Mouse (Mus musculus): ENCODE results near the gene Rps6kb2. TPM values are rescaled to one million over a fixed set of nuclear protein-coding genes. Genes with fewer than 3 reads are reported as not detected.

Rps6kb2 gene
- polyA plus RNA-seq, 1 experiment from 2014 or later, result 35.1 TPM

- TF ChIP-seq CTCF (IDR thresholded peaks at IDR 0.05; ENCODE audit: low read depth), result no peak
- no peaks in the 10 kb centered on the region for H3K9me3 ChIP-seq (ENCODE audit: control insufficient read depth)
- peaks cover 46% of the 10 kb centered on the region for H3K36me3 ChIP-seq (ENCODE audit: control insufficient read depth, insufficient read depth)
- no peak for ATAC-seq
- 42% methylated on average over 2 of the region's 2 CpGs for WGBS
- no peak overlapping the region for H3K4me2 ChIP-seq (replicated peaks; ENCODE audit: low read depth)
- peaks cover 14% of the 10 kb centered on the region for H3K4me1 ChIP-seq (replicated peaks; ENCODE audit: control insufficient read depth, insufficient read depth, low read length)
- no peaks in the 10 kb centered on the region for H3K27me3 ChIP-seq (replicated peaks; ENCODE audit: control insufficient read depth, insufficient read depth, low read length)
- H3K9ac ChIP-seq (ENCODE audit: low read depth, low read length), result no peak overlapping the region
- H3K27ac ChIP-seq (ENCODE audit: low read depth, low read length), result no peak overlapping the region
- H3K4me3 ChIP-seq (ENCODE audit: low read depth, low read length), result no peak overlapping the region
These were observed 32.9 kb upstream of the Rps6kb2 start for GRCm38 (mm10) chr19:4196048-4196447.

GRCm38 (mm10) chr19:4194776-4195650 is 31.9 kb upstream of the Rps6kb2 start:
- Histone ChIP-seq H3K27me3 (replicated peaks; ENCODE audit: control insufficient read depth, insufficient read depth, low read length) (no peaks in the 10 kb centered on the region), H3K9ac (ENCODE audit: low read depth, low read length) (no peak overlapping the region), H3K27ac (ENCODE audit: low read depth, low read length) (no peak overlapping the region), H3K9me3 (ENCODE audit: control insufficient read depth) (no peaks in the 10 kb centered on the region), H3K36me3 (ENCODE audit: control insufficient read depth, insufficient read depth) (peaks cover 46% of the 10 kb centered on the region), H3K4me1 (replicated peaks; ENCODE audit: control insufficient read depth, insufficient read depth, low read length) (peaks cover 9% of the 10 kb centered on the region), H3K4me3 (ENCODE audit: low read depth, low read length) (no peak overlapping the region), H3K4me2 (replicated peaks; ENCODE audit: low read depth) (no peak overlapping the region)
- WGBS, result 76% methylated on average over 12 of the region's 12 CpGs
- no peak for TF ChIP-seq CTCF (IDR thresholded peaks at IDR 0.05; ENCODE audit: low read depth)
- no peak for ATAC-seq

- peaks cover 9% of the 10 kb centered on the region for H3K4me1 ChIP-seq (replicated peaks; ENCODE audit: control insufficient read depth, insufficient read depth, low read length)
- no peak overlapping the region for H3K4me3 ChIP-seq (ENCODE audit: low read depth, low read length)
- H3K36me3 ChIP-seq (ENCODE audit: control insufficient read depth, insufficient read depth), result peaks cover 39% of the 10 kb centered on the region
- ATAC-seq, result no peak
- no peak overlapping the region for H3K4me2 ChIP-seq (replicated peaks; ENCODE audit: low read depth)
- TF ChIP-seq CTCF (IDR thresholded peaks at IDR 0.05; ENCODE audit: low read depth), result no peak
- H3K27me3 ChIP-seq (replicated peaks; ENCODE audit: control insufficient read depth, insufficient read depth, low read length), result no peaks in the 10 kb centered on the region
- WGBS, result 73% methylated on average over 8 of the region's 8 CpGs
- H3K9me3 ChIP-seq (ENCODE audit: control insufficient read depth), result no peaks in the 10 kb centered on the region
- no peak overlapping the region for H3K9ac ChIP-seq (ENCODE audit: low read depth, low read length)
- no peak overlapping the region for H3K27ac ChIP-seq (ENCODE audit: low read depth, low read length)
These were observed 31.0 kb upstream of the Rps6kb2 start for GRCm38 (mm10) chr19:4194021-4194724.

- Histone ChIP-seq H3K9ac (ENCODE audit: low read depth, low read length) (peak overlapping the region; percentile 92), H3K4me2 (replicated peaks; ENCODE audit: low read depth) (peak overlapping the region; percentile 75), H3K27ac (ENCODE audit: low read depth, low read length) (peak overlapping the region; percentile 94; the same call in 1 of the 2 replicates), H3K4me3 (ENCODE audit: low read depth, low read length) (peak overlapping the region; percentile 93), H3K9me3 (ENCODE audit: control insufficient read depth) (no peaks in the 10 kb centered on the region), H3K27me3 (replicated peaks; ENCODE audit: control insufficient read depth, insufficient read depth, low read length) (no peaks in the 10 kb centered on the region), H3K36me3 (ENCODE audit: control insufficient read depth, insufficient read depth) (peaks cover 38% of the 10 kb centered on the region), H3K4me1 (replicated peaks; ENCODE audit: control insufficient read depth, insufficient read depth, low read length) (peaks cover 9% of the 10 kb centered on the region)
- TF ChIP-seq CTCF (IDR thresholded peaks at IDR 0.05; ENCODE audit: low read depth), result no peak
- 37% methylated on average over 6 of the region's 6 CpGs for WGBS
- ATAC-seq, result no peak
These were observed 30.0 kb upstream of the Rps6kb2 start for GRCm38 (mm10) chr19:4193129-4193528.

- Histone ChIP-seq H3K4me3 (ENCODE audit: low read depth, low read length) (peak overlapping the region; percentile 93), H3K9ac (ENCODE audit: low read depth, low read length) (peak overlapping the region; percentile 92), H3K4me2 (replicated peaks; ENCODE audit: low read depth) (peak overlapping the region; percentile 75), H3K27me3 (replicated peaks; ENCODE audit: control insufficient read depth, insufficient read depth, low read length) (no peaks in the 10 kb centered on the region), H3K36me3 (ENCODE audit: control insufficient read depth, insufficient read depth) (peaks cover 35% of the 10 kb centered on the region), H3K4me1 (replicated peaks; ENCODE audit: control insufficient read depth, insufficient read depth, low read length) (peaks cover 9% of the 10 kb centered on the region), H3K9me3 (ENCODE audit: control insufficient read depth) (no peaks in the 10 kb centered on the region), H3K27ac (ENCODE audit: low read depth, low read length) (peak overlapping the region; percentile 94)
- no peak for TF ChIP-seq CTCF (IDR thresholded peaks at IDR 0.05; ENCODE audit: low read depth)
- ATAC-seq, result peak; percentile 37
- WGBS, result under 1% methylated on average over 44 of the region's 52 CpGs
These were observed 29.3 kb upstream of the Rps6kb2 start for GRCm38 (mm10) chr19:4192251-4192985.

Data from intestine, postnatal 0 days (tissue).